Mouse (Mus musculus) heart, adult 2 months (tissue): ENCODE data around the gene Wnt1. TPM values are rescaled to one million over a fixed set of nuclear protein-coding genes. Genes with fewer than 3 reads are reported as not detected.

Source experiments
- DNase-seq, 2 experiments: peaks; one replicate each; pipeline ENCODE4 v3.0.0; 2021
- H3K27ac ChIP-seq: fragments of 200-600 bp; 2 replicates; pipeline ENCODE4 v1.8.1; 2022
- H3K27me3 ChIP-seq: fragments of 200-500 bp; 2 replicates; pipeline ENCODE4 v1.6.1; 2012; ENCODE audit warnings: mild to moderate bottlenecking, low read length, inconsistent platforms, mixed read lengths; ENCODE audit not compliant: control insufficient read depth, insufficient read depth
- H3K36me3 ChIP-seq: fragments of 200-500 bp; 2 replicates; pipeline ENCODE4 v1.6.1; 2012; ENCODE audit warnings: low read length, inconsistent platforms; ENCODE audit not compliant: control insufficient read depth, insufficient read depth
- H3K4me1 ChIP-seq: fragments of 200-500 bp; 2 replicates; pipeline ENCODE4 v1.6.1; 2011; ENCODE audit warnings: low read length; ENCODE audit not compliant: control insufficient read depth, insufficient read depth
- H3K4me3 ChIP-seq: fragments of 200-600 bp; 2 replicates; pipeline ENCODE4 v1.8.1; 2022
- H3K79me2 ChIP-seq: fragments of 200-500 bp; replicated peaks from 2 replicates; pipeline ENCODE4 v1.6.1; 2012; ENCODE audit warnings: mild to moderate bottlenecking, inconsistent platforms, low read length, moderate library complexity, mixed read lengths; ENCODE audit not compliant: control insufficient read depth, insufficient read depth
- H3K9ac ChIP-seq: fragments of 200-500 bp; 2 replicates; pipeline ENCODE4 v1.6.1; 2012; ENCODE audit warnings: low read depth, mild to moderate bottlenecking, control low read depth, inconsistent platforms, low read length, mixed read lengths
- CTCF ChIP-seq: fragments of 200-600 bp; IDR thresholded peaks from 2 replicates; pipeline ENCODE4 v1.8.1; 2022; ENCODE audit warnings: antibody characterized with exemption, mild to moderate bottlenecking, moderate library complexity
- EP300 ChIP-seq: fragments of 200-500 bp; IDR thresholded peaks from 2 replicates; pipeline ENCODE4 v1.6.1; 2011; ENCODE audit warnings: low read depth, low read length, control low read depth; ENCODE audit not compliant: insufficient read depth
- POLR2A ChIP-seq: fragments of 200-500 bp; IDR thresholded peaks from 2 replicates; pipeline ENCODE4 v1.6.1; 2011; ENCODE audit warnings: mild to moderate bottlenecking, low read depth, low read length, control low read depth; ENCODE audit not compliant: insufficient read depth
- WGBS: fragments of 180-500 bp; shearing (Covaris S2); methylation state at CpG from one replicate; pipeline ENCODE4 v1.1.7; 2018; 5-methylcytosine and 5-hydroxymethylcytosine counted together
- intact Hi-C: fragments of 180-260 bp; cut with DNase I; formaldehyde crosslinking; loops from one replicate; pipeline ENCODE4 v1.15.1; 2025
- polyA plus RNA-seq: library from polyadenylated mRNA; depleted of rRNA; stranded (reverse); fragments of >200 nt; gene quantifications from 2 replicates; pipeline ENCODE4 v1.2.3, GENCODE M21; 2012; rRNA removed
- total RNA-seq, 2 experiments: library from RNA; stranded (reverse); gene quantifications; 2 replicates each; pipeline ENCODE4 v1.2.3; 2021

Wnt1 gene
- total and polyA plus RNA-seq, 3 experiments = not detected

DNA sequence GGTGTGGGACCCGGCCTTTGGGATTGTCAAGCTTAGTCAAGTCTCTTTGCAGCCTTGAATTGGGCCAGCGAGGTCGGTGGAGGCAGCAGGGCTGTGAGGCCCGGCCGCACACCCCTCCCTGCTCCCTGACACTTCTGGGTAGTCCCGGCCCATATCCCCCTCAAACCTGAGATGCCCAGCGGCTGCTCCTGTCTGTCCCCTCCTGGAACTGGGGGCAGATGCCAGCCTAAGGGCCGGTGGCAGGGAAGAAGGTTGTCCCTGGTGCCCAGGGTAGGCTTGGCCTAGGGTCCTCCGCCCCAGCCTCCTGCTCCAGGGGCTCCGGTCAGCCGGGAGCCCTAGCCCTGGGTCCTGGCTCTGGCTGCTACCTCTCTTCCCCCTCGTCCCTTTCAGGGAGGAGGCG lies 44.4 kb downstream of the Wnt1 start:
- H3K36me3 ChIP-seq = no peaks in the 10 kb centered on the region
- H3K27me3 ChIP-seq = no peaks in the 10 kb centered on the region
- no peak overlapping the region for H3K4me3 ChIP-seq
- no peaks in the 10 kb centered on the region for H3K79me2 ChIP-seq
- TF ChIP-seq CTCF = no peak
- TF ChIP-seq POLR2A = no peak
- no peak for TF ChIP-seq EP300
- intact Hi-C loops = loop anchor here (5.0 kb wide), 1 partner anchor 83 kb away; the partner anchor contains the start of gene Lmbr1l
- H3K4me1 ChIP-seq = peaks cover 3% of the 10 kb centered on the region; the same call in 1 of the 2 replicates
- H3K27ac ChIP-seq = no peak overlapping the region
- no peak for DNase-seq
- no peak overlapping the region for H3K9ac ChIP-seq
- WGBS = 81% methylated on average over 13 of the region's 13 CpGs

DNA sequence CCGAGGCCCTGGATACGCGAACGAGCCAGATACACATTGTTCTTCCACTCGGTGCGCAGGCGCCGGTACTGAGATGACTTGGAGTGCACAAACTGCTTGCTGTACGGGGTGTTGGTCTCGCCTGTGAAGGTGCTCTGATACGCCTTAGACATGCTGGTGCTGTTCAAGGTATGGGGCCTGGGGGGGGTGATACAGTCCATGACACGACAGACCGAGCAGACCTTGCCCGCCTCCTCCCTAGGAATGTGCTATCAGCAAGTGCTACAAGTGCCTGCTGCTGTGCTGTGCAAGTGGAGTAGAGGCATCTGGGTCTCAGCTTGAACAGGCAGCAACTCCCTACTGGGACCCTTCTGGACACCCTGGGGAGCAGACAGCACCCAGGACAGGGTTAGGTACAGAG lies 45.6 kb downstream of the Wnt1 start:
- H3K4me3 ChIP-seq = no peak overlapping the region
- H3K27me3 ChIP-seq = no peaks in the 10 kb centered on the region
- H3K79me2 ChIP-seq = no peaks in the 10 kb centered on the region
- no peak for TF ChIP-seq POLR2A
- TF ChIP-seq EP300 = no peak
- no peak for DNase-seq
- H3K4me1 ChIP-seq = peaks cover 3% of the 10 kb centered on the region; the same call in 1 of the 2 replicates
- intact Hi-C loops = no loop called here
- 81% methylated on average over 14 of the region's 14 CpGs for WGBS
- H3K36me3 ChIP-seq = no peaks in the 10 kb centered on the region
- no peak overlapping the region for H3K27ac ChIP-seq
- H3K9ac ChIP-seq = no peak overlapping the region

DNA sequence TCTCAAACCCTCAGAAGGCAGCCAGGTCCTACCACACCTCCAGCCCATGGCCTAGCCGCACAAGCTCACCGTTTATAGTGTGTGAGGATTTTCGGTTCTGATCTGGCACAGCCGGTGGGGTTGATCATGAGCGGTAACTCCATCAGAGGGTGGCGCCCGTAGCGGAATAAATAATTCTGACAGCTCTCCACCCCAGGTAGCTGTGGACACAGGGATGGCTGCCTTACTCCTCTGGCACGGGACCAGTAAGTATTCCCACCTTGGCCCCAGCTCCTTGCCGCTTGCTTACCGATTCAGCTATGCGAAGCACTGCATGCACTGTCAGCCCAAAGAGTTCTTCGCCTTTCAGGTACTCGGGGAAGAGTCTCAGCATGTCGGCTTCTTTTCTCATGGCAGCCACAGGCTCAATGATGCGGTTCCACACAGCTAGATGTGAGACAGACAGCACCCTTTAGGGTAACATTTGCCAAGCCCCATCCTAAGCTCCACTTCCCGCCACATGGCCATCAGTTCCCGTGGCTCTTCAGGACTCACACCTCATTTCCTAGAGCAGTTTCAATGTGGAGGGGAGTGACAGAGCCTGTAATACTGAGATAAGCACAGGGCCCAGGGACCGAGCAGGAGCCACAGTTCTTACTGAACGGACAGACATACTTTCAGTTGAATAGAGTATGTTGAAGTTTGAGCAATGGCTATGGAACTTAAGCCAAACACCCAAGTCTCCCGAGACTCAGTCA lies 47.5 kb downstream of the Wnt1 start:
- Histone ChIP-seq H3K27me3 (no peaks in the 10 kb centered on the region), H3K79me2 (no peaks in the 10 kb centered on the region), H3K4me1 (peaks cover under 1% of the 10 kb centered on the region; the same call in 1 of the 2 replicates), H3K36me3 (no peaks in the 10 kb centered on the region), H3K27ac (no peak overlapping the region), H3K9ac (no peak overlapping the region), H3K4me3 (no peak overlapping the region)
- no peak for TF ChIP-seq CTCF
- TF ChIP-seq POLR2A = no peak
- TF ChIP-seq EP300 = no peak
- no peak for DNase-seq
- 91% methylated on average over 21 of the region's 21 CpGs for WGBS
- intact Hi-C loops = no loop called here

DNA sequence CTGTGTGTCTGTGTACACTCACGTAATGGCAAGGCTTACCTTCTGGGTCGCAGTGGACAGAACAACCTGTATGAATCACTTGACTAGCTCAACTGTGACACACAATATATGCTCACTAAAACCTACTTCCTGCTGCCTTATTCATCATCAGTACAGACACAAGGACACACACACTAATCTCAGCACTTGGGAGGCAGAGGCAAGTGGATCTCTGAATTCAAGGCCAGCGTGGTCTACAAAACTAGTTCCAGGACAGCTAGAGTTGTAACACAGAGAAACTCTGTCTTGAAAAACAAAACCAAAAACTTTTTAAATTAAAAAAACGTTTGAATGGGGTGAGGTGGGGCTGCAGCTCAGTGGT lies 48.1 kb downstream of the Wnt1 start:
- intact Hi-C loops = no loop called here
- H3K9ac ChIP-seq = no peak overlapping the region
- TF ChIP-seq CTCF (no peak), EP300 (no peak), POLR2A (no peak)
- no peak overlapping the region for H3K4me3 ChIP-seq
- no peak for DNase-seq
- no peaks in the 10 kb centered on the region for H3K4me1 ChIP-seq
- H3K36me3 ChIP-seq = no peaks in the 10 kb centered on the region
- H3K27me3 ChIP-seq = no peaks in the 10 kb centered on the region
- H3K79me2 ChIP-seq = no peaks in the 10 kb centered on the region
- WGBS = 75% methylated on average over 4 of the region's 4 CpGs
- H3K27ac ChIP-seq = no peak overlapping the region

DNA sequence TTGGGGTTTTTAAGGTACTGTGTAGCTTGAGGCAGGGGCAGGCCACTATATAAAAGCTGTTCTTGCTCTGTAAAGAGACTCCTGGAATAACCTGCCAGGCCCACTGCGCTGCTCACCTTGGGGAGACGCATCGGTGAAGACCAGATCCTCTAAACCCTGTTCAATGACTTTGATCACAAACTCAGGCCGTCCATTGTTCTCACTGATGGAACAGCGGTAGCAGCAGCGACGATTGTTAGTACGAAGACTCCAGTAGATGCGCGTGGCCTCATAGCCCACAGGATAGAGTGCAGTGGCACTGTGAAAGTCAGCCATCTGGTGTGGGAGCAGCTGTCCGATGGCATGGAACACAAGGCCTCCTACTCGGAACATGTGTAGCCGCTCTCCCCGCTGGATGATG lies 49.5 kb downstream of the Wnt1 start:
- intact Hi-C loops = no loop called here
- H3K4me3 ChIP-seq = no peak overlapping the region
- WGBS = 93% methylated on average over 14 of the region's 14 CpGs
- TF ChIP-seq CTCF = no peak
- no peak for TF ChIP-seq POLR2A
- TF ChIP-seq EP300 = no peak
- no peaks in the 10 kb centered on the region for H3K27me3 ChIP-seq
- H3K27ac ChIP-seq = no peak overlapping the region
- H3K36me3 ChIP-seq = no peaks in the 10 kb centered on the region
- H3K79me2 ChIP-seq = no peaks in the 10 kb centered on the region
- H3K4me1 ChIP-seq = no peaks in the 10 kb centered on the region
- H3K9ac ChIP-seq = no peak overlapping the region
- peak in 1 of 2 experiments; percentile 18 for DNase-seq

DNA sequence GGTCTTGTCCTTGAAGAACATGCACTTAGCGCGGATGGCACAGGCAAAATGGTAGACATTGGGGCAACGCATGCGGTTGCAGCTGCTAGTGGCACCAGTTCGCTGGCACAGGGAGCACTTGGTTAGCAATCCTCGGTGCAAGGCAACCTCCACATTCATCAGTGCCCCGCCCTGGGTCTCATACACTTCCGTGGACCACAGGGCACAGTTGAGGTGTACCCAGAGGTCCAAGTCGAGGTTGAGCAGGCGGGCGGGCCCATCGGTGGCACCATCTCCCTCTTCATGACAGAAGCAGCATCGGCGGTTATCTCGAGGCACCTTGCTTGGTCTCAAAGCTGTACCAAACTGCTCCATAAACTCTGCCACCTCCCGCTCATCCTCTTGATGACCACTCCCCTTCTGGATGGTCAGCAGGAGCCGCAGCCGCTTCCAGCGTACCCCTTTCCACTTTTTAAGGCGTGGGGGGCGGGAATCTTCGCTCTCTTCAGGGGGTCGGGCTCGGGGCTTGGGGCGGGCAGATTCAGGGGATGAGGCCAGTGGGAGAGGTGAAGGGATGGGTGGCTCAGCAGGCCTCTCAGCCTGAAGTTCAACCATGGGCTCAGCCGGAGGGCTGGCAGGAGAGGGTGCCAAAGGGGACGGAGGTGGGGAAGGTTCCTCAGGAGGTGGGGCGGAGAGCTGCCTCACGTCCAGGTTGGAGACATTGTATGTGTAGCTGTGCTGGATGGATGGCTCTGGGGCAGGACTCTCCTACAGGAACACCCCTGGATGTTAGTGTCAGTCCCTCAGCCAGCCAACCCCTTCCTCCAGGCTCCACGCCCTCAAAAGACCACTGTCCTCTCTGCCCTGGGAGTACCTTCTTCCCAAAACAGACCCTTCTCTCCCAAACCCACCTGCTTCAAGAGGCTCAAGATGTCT lies 50.3 kb downstream of the Wnt1 start:
- peak in 1 of 2 experiments; percentile 18 for DNase-seq
- H3K9ac ChIP-seq = no peak overlapping the region

More for the DNA sequence above, 50.3 kb downstream of the Wnt1 start:
- H3K27me3 ChIP-seq = no peaks in the 10 kb centered on the region
- H3K4me1 ChIP-seq = no peaks in the 10 kb centered on the region
- H3K27ac ChIP-seq = no peak overlapping the region
- 94% methylated on average over 30 of the region's 30 CpGs for WGBS
- H3K36me3 ChIP-seq = no peaks in the 10 kb centered on the region
- H3K79me2 ChIP-seq = no peaks in the 10 kb centered on the region
- TF ChIP-seq CTCF (no peak), POLR2A (no peak), EP300 (no peak)
- H3K4me3 ChIP-seq = no peak overlapping the region
- intact Hi-C loops = no loop called here

Other genes starting within 250 kb of the Wnt1 start
- 10 to 100 TPM; 26.8 to 27.6 TPM for gene Ccnt1, start 218.9 kb upstream of the Wnt1 start, total RNA-seq
- 9.3 and 15.4 TPM in 2 replicates for gene Ccnt1, start 218.9 kb upstream of the Wnt1 start, polyA plus RNA-seq
- 1 to 10 TPM; 1.6 to 2.1 TPM for gene 4930415O20Rik, start 218.9 kb upstream of the Wnt1 start, total RNA-seq
- gene 4930415O20Rik, start 218.9 kb upstream of the Wnt1 start, polyA plus RNA-seq = not detected in 2 replicates
- 100 to 1,000 TPM; 153 to 220 TPM for gene Adcy6, start 179.8 kb upstream of the Wnt1 start, total RNA-seq
- 136 and 211 TPM in 2 replicates for gene Adcy6, start 179.8 kb upstream of the Wnt1 start, polyA plus RNA-seq
- 1 to 10 TPM; 2.6 to 2.7 TPM for gene Cacnb3, start 159.0 kb upstream of the Wnt1 start, total RNA-seq
- 6.5 and 7.7 TPM in 2 replicates for gene Cacnb3, start 159.0 kb upstream of the Wnt1 start, polyA plus RNA-seq
- gene Ddx23, start 127.0 kb upstream of the Wnt1 start, total RNA-seq = 10 to 100 TPM; 47.9 to 55.4 TPM
- gene Ddx23, start 127.0 kb upstream of the Wnt1 start, polyA plus RNA-seq = 18.9 and 30.7 TPM in 2 replicates
- gene Rnd1, start 112.4 kb upstream of the Wnt1 start, total RNA-seq = 1 to 10 TPM; 1.1 to 1.3 TPM
- gene Rnd1, start 112.4 kb upstream of the Wnt1 start, polyA plus RNA-seq = 2.6 and 3.3 TPM in 2 replicates
- gene Ccdc65, start 81.7 kb upstream of the Wnt1 start, total RNA-seq = under 1 TPM; 0.11 to 0.16 TPM
- gene Ccdc65, start 81.7 kb upstream of the Wnt1 start, polyA plus RNA-seq = 0.15 and 0.37 TPM in 2 replicates
- gene Fkbp11, start 61.7 kb upstream of the Wnt1 start, total RNA-seq = 1 to 10 TPM; 5.1 to 5.8 TPM
- 3.2 and 4.8 TPM in 2 replicates for gene Fkbp11, start 61.7 kb upstream of the Wnt1 start, polyA plus RNA-seq
- 10 to 100 TPM; 18.9 to 20.0 TPM for gene Arf3, start 26.6 kb upstream of the Wnt1 start, total RNA-seq
- gene Arf3, start 26.6 kb upstream of the Wnt1 start, polyA plus RNA-seq = 30.6 and 41.0 TPM in 2 replicates
- gene Wnt10b, start 11.7 kb upstream of the Wnt1 start, total RNA-seq = under 1 TPM; 0.20 to 0.29 TPM
- 0.23 and 0.70 TPM in 2 replicates for gene Wnt10b, start 11.7 kb upstream of the Wnt1 start, polyA plus RNA-seq
- gene Ddn, start 19.6 kb downstream of the Wnt1 start, total RNA-seq = under 1 TPM; 0.45 to 0.50 TPM
- gene Ddn, start 19.6 kb downstream of the Wnt1 start, polyA plus RNA-seq = 0.12 and 0.23 TPM in 2 replicates
- gene Prkag1, start 41.7 kb downstream of the Wnt1 start, total RNA-seq = 100 to 1,000 TPM; 104 to 114 TPM
- gene Prkag1, start 41.7 kb downstream of the Wnt1 start, polyA plus RNA-seq = 95.7 and 200 TPM in 2 replicates
- 10 to 100 TPM; 51.3 to 56.5 TPM for gene Kmt2d, start 81.3 kb downstream of the Wnt1 start, total RNA-seq
- 17.1 and 17.7 TPM in 2 replicates for gene Kmt2d, start 81.3 kb downstream of the Wnt1 start, polyA plus RNA-seq
- gene Rhebl1, start 104.7 kb downstream of the Wnt1 start, total RNA-seq = 1 to 10 TPM; 1.6 to 2.3 TPM
- gene Rhebl1, start 104.7 kb downstream of the Wnt1 start, polyA plus RNA-seq = 3.7 and 4.4 TPM in 2 replicates
- 1 to 10 TPM in 1 of 2 experiments, under 1 TPM in 1; 0.73 to 1.5 TPM for gene Dhh, start 108.7 kb downstream of the Wnt1 start, total RNA-seq
- gene Dhh, start 108.7 kb downstream of the Wnt1 start, polyA plus RNA-seq = 0.94 and 1.8 TPM in 2 replicates
- gene Lmbr1l, start 128.4 kb downstream of the Wnt1 start, total RNA-seq = 10 to 100 TPM in 1 of 2 experiments, 1 to 10 TPM in 1; 7.1 to 11.1 TPM
- 23.2 and 25.0 TPM in 2 replicates for gene Lmbr1l, start 128.4 kb downstream of the Wnt1 start, polyA plus RNA-seq
- 100 to 1,000 TPM; 129 to 144 TPM for gene Tuba1b, start 144.7 kb downstream of the Wnt1 start, total RNA-seq
- gene Tuba1b, start 144.7 kb downstream of the Wnt1 start, polyA plus RNA-seq = 534 and 728 TPM in 2 replicates
- not detected for gene Gm49450, start 163.7 kb downstream of the Wnt1 start, total RNA-seq
- gene Gm49450, start 163.7 kb downstream of the Wnt1 start, polyA plus RNA-seq = 26.2 TPM in 1 of 2 replicates, not detected in the other
- gene Tuba1a, start 163.8 kb downstream of the Wnt1 start, total RNA-seq = 10 to 100 TPM; 57.0 to 85.0 TPM
- 165 and 235 TPM in 2 replicates for gene Tuba1a, start 163.8 kb downstream of the Wnt1 start, polyA plus RNA-seq
- gene Tuba1c, start 240.0 kb downstream of the Wnt1 start, total RNA-seq = 10 to 100 TPM; 30.1 to 39.0 TPM
- 58.6 and 74.4 TPM in 2 replicates for gene Tuba1c, start 240.0 kb downstream of the Wnt1 start, polyA plus RNA-seq